Mouse (Mus musculus) brain, embryonic 18.5 days (tissue): ENCODE measurements around the gene Carns1.
A peak's percentile ranks its signal among the peaks of the same experiment; 100 is the strongest.

Experiments
- DNase-seq: peaks from one replicate; pipeline ENCODE4 v3.0.0-alpha.2; 2012; ENCODE audit warnings: low read depth, low spot score

The Carns1 gene

GRCm38 (mm10) chr19:4202149-4202548 lies 26.9 kb upstream of the Carns1 start:
- DNase-seq, result no peak

GRCm38 (mm10) chr19:4201291-4201909 lies 26.1 kb upstream of the Carns1 start, which contains the start of gene Rad9a:
Gene Rad9a (minus strand): TSS chr19:4201662.
- DNase-seq, result peak; percentile 91

- DNase-seq, result no peak
Measured at GRCm38 (mm10) chr19:4197180-4197579, 21.9 kb upstream of the Carns1 start.

- no peak for DNase-seq
Measured at GRCm38 (mm10) chr19:4196548-4196947, 21.3 kb upstream of the Carns1 start.

GRCm38 (mm10) chr19:4196048-4196447 lies 20.8 kb upstream of the Carns1 start:
- no peak for DNase-seq

GRCm38 (mm10) chr19:4194776-4195650 lies 19.7 kb upstream of the Carns1 start:
- no peak for DNase-seq

- no peak for DNase-seq
Measured at GRCm38 (mm10) chr19:4194021-4194724, 18.9 kb upstream of the Carns1 start.

- no peak for DNase-seq
Measured at GRCm38 (mm10) chr19:4193129-4193528, 17.9 kb upstream of the Carns1 start.

- DNase-seq, result no peak
Measured at GRCm38 (mm10) chr19:4192251-4192985, 17.1 kb upstream of the Carns1 start.

- peak; percentile 71 for DNase-seq
Measured at GRCm38 (mm10) chr19:4191528-4192250, 16.4 kb upstream of the Carns1 start, which contains the start of gene Ppp1ca. Gene Ppp1ca (plus strand): TSS chr19:4192065.

GRCm38 (mm10) chr19:4190831-4191334 lies 15.6 kb upstream of the Carns1 start, which contains the start of gene Tbc1d10c:
Gene Tbc1d10c (minus strand): TSS chr19:4191284.
- DNase-seq, result no peak

- no peak for DNase-seq
Measured at GRCm38 (mm10) chr19:4189051-4189620, 13.9 kb upstream of the Carns1 start.

- no peak for DNase-seq
Measured at GRCm38 (mm10) chr19:4187303-4187702, 12.0 kb upstream of the Carns1 start.

GRCm38 (mm10) chr19:4184976-4185975 lies 10.0 kb upstream of the Carns1 start:
- DNase-seq, result no peak

- DNase-seq, result no peak
Measured at GRCm38 (mm10) chr19:4183689-4184088, 8.4 kb upstream of the Carns1 start.

- no peak for DNase-seq
Measured at GRCm38 (mm10) chr19:4181892-4182291, 6.6 kb upstream of the Carns1 start.

GRCm38 (mm10) chr19:4180411-4180810 lies 5.1 kb upstream of the Carns1 start:
- DNase-seq, result no peak

- DNase-seq, result no peak
Measured at GRCm38 (mm10) chr19:4172925-4173324, 2.4 kb downstream of the Carns1 start.
